Mouse (Mus musculus) stomach, embryonic 14.5 days (tissue): Measurements from ENCODE around the gene Pmm1. TPM values are rescaled to one million over a fixed set of nuclear protein-coding genes. Genes with fewer than 3 reads are reported as not detected.
"Not testable (repeated sequence)": the region's sequence is repeated elsewhere in the genome, so short reads cannot be mapped to it uniquely, and the experiment has no call there.

Experiments
- ATAC-seq: fragments of 200-750 bp; cut with Nextera tagmentation; 2 replicates; pipeline ENCODE4 v1.8.0; 2017; ENCODE audit warnings: low read depth, moderate TSS enrichment; ENCODE audit not compliant: insufficient number of reproducible peaks, insufficient read depth, low FRiP score
- H3K27ac ChIP-seq: fragments of 300-500 bp; sonication (generic); 2 replicates; pipeline ENCODE4 v1.5.1; 2014; ENCODE audit warnings: mild to moderate bottlenecking, low read length, moderate library complexity, mixed read lengths
- H3K27me3 ChIP-seq: fragments of 300-500 bp; sonication (generic); 2 replicates; pipeline ENCODE4 v1.6.1; 2014; ENCODE audit warnings: low read length, control low read depth, mixed read lengths; ENCODE audit not compliant: control insufficient read depth, insufficient read depth
- H3K36me3 ChIP-seq: fragments of 300-500 bp; sonication (generic); 2 replicates; pipeline ENCODE4 v1.6.1; 2014; ENCODE audit warnings: mild to moderate bottlenecking, control low read depth, low read length, moderate library complexity, mixed read lengths; ENCODE audit not compliant: control insufficient read depth, insufficient read depth
- H3K4me1 ChIP-seq: fragments of 300-500 bp; sonication (generic); 2 replicates; pipeline ENCODE4 v1.6.1; 2014; ENCODE audit warnings: low read length, control low read depth, mixed read lengths; ENCODE audit not compliant: control insufficient read depth, insufficient read depth
- H3K4me2 ChIP-seq: fragments of 300-500 bp; sonication (generic); replicated peaks from 2 replicates; pipeline ENCODE4 v1.6.1; 2014; ENCODE audit warnings: low read depth, low read length, control low read depth
- H3K4me3 ChIP-seq: fragments of 300-500 bp; sonication (generic); 2 replicates; pipeline ENCODE4 v1.5.1; 2014; ENCODE audit warnings: low read depth, low read length, control low read depth
- H3K9ac ChIP-seq: fragments of 300-500 bp; sonication (generic); replicated peaks from 2 replicates; pipeline ENCODE4 v1.6.1; 2014; ENCODE audit warnings: low read depth, mild to moderate bottlenecking, control low read depth, low read length, moderate library complexity, mixed read lengths
- H3K9me3 ChIP-seq: fragments of 300-500 bp; sonication (generic); 2 replicates; pipeline ENCODE4 v1.6.1; 2016; ENCODE audit warnings: low read depth, low read length, control low read depth; ENCODE audit not compliant: control insufficient read depth
- WGBS: fragments of 180-500 bp; shearing (Covaris S2); extraction: QIAGEN DNeasy Blood & Tissue Kit; methylation state at CpG from one replicate; pipeline ENCODE4 v1.1.7; 2014; 5-methylcytosine and 5-hydroxymethylcytosine counted together
- polyA plus RNA-seq: library from polyadenylated mRNA; unstranded; fragments of >200 nt; fragmentation: Nextera tagmentation; extraction: Ambion mirVana; gene quantifications from 2 replicates; pipeline ENCODE4 v1.2.1, GENCODE M21; 2014

Pmm1 gene
- polyA plus RNA-seq, 1 experiment from 2014 or later: 37.2 TPM

- no peaks in the 10 kb centered on the region for H3K4me1 ChIP-seq
- no peak overlapping the region for H3K4me3 ChIP-seq
- H3K27me3 ChIP-seq: no peaks in the 10 kb centered on the region
- peak; percentile 58; the same call in 1 of the 2 replicates for ATAC-seq
- no peak overlapping the region for H3K9ac ChIP-seq
- no peak overlapping the region for H3K27ac ChIP-seq
- no peak overlapping the region for H3K4me2 ChIP-seq
- no peaks in the 10 kb centered on the region for H3K9me3 ChIP-seq
- peaks cover 43% of the 10 kb centered on the region for H3K36me3 ChIP-seq
- 59% methylated on average over 6 of the region's 6 CpGs for WGBS
These were observed 42.9 kb downstream of the Pmm1 start for GRCm38 (mm10) chr15:81917621-81918463.

GRCm38 (mm10) chr15:81917201-81917600 is 43.5 kb downstream of the Pmm1 start:
- Histone ChIP-seq H3K27me3 (no peaks in the 10 kb centered on the region), H3K9ac (no peak overlapping the region), H3K27ac (no peak overlapping the region), H3K4me3 (no peak overlapping the region), H3K9me3 (no peaks in the 10 kb centered on the region), H3K4me2 (no peak overlapping the region), H3K4me1 (no peaks in the 10 kb centered on the region), H3K36me3 (peaks cover 49% of the 10 kb centered on the region)
- ATAC-seq: no peak
- 88% methylated on average over 12 of the region's 12 CpGs for WGBS

- no peaks in the 10 kb centered on the region for H3K9me3 ChIP-seq
- H3K27me3 ChIP-seq: no peaks in the 10 kb centered on the region
- no peak overlapping the region for H3K4me3 ChIP-seq
- H3K36me3 ChIP-seq: peaks cover 63% of the 10 kb centered on the region
- no peak overlapping the region for H3K9ac ChIP-seq
- ATAC-seq: no peak
- no peak overlapping the region for H3K27ac ChIP-seq
- no peak overlapping the region for H3K4me2 ChIP-seq
- WGBS: 75% methylated on average over 5 of the region's 5 CpGs
- no peaks in the 10 kb centered on the region for H3K4me1 ChIP-seq
These were observed 45.1 kb downstream of the Pmm1 start for GRCm38 (mm10) chr15:81915663-81916062.

- Histone ChIP-seq H3K4me2 (no peak overlapping the region), H3K27me3 (no peaks in the 10 kb centered on the region), H3K36me3 (peaks cover 73% of the 10 kb centered on the region), H3K9ac (no peak overlapping the region), H3K9me3 (no peaks in the 10 kb centered on the region), H3K27ac (no peak overlapping the region), H3K4me1 (no peaks in the 10 kb centered on the region), H3K4me3 (no peak overlapping the region)
- no peak for ATAC-seq
- 73% methylated on average over 5 of the region's 5 CpGs for WGBS
These were observed 46.1 kb downstream of the Pmm1 start for GRCm38 (mm10) chr15:81914668-81915067.

GRCm38 (mm10) chr15:81912498-81912897 is 48.2 kb downstream of the Pmm1 start:
- no peaks in the 10 kb centered on the region for H3K9me3 ChIP-seq
- no peak overlapping the region for H3K9ac ChIP-seq
- no peak overlapping the region for H3K4me3 ChIP-seq
- no peaks in the 10 kb centered on the region for H3K27me3 ChIP-seq
- ATAC-seq: no peak
- no peaks in the 10 kb centered on the region for H3K4me1 ChIP-seq
- 62% methylated on average over 2 of the region's 2 CpGs for WGBS
- no peak overlapping the region for H3K27ac ChIP-seq
- H3K36me3 ChIP-seq: peaks cover 86% of the 10 kb centered on the region
- H3K4me2 ChIP-seq: no peak overlapping the region

GRCm38 (mm10) chr15:81908767-81909166 is 52.0 kb downstream of the Pmm1 start:
- H3K27me3 ChIP-seq, H3K4me2 ChIP-seq: not testable (repeated sequence)

GRCm38 (mm10) chr15:81907953-81908352 is 52.8 kb downstream of the Pmm1 start:
- Histone ChIP-seq H3K36me3 (peaks cover 74% of the 10 kb centered on the region), H3K9ac (no peak overlapping the region), H3K4me1 (no peaks in the 10 kb centered on the region), H3K9me3 (no peaks in the 10 kb centered on the region), H3K4me2 (no peak overlapping the region), H3K27ac (no peak overlapping the region), H3K4me3 (no peak overlapping the region), H3K27me3 (no peaks in the 10 kb centered on the region)
- WGBS: 84% methylated on average over 8 of the region's 8 CpGs
- ATAC-seq: no peak

More at GRCm38 (mm10) chr15:81908767-81909166, 52.0 kb downstream of the Pmm1 start:
- H3K9me3 ChIP-seq, ATAC-seq, H3K4me3 ChIP-seq, H3K4me1 ChIP-seq, H3K27ac ChIP-seq, H3K9ac ChIP-seq: not testable (repeated sequence)
- peaks cover 75% of the 10 kb centered on the region for H3K36me3 ChIP-seq
- 92% methylated on average over 4 of the region's 4 CpGs for WGBS

- Histone ChIP-seq H3K4me3 (no peak overlapping the region), H3K36me3 (peaks cover 54% of the 10 kb centered on the region), H3K27me3 (no peaks in the 10 kb centered on the region), H3K27ac (no peak overlapping the region), H3K9me3 (no peaks in the 10 kb centered on the region), H3K9ac (no peak overlapping the region), H3K4me1 (no peaks in the 10 kb centered on the region), H3K4me2 (no peak overlapping the region)
- 46% methylated on average over 2 of the region's 2 CpGs for WGBS
- ATAC-seq: no peak
These were observed 55.8 kb downstream of the Pmm1 start for GRCm38 (mm10) chr15:81904939-81905338.
